Mouse (Mus musculus) CD4-positive, CD25-positive, alpha-beta regulatory T cell, adult 9 weeks (primary cell): Measurements from ENCODE around the gene Olfr1381. TPM values are rescaled to one million over a fixed set of nuclear protein-coding genes. Genes with fewer than 3 reads are reported as not detected.

Source experiments
- polyA plus RNA-seq: library from polyadenylated mRNA; unstranded; fragments of 100-300 nt; shearing (Covaris generic); gene quantifications from one replicate; pipeline ENCODE4 v1.2.1, GENCODE M21; 2017

The Olfr1381 gene
- not detected for polyA plus RNA-seq

GRCm38 (mm10) chr11:49543149-49543548 lies at the start of gene Olfr1381:
Olfr1381 (plus strand) TSS chr11:49543449.

GRCm38 (mm10) chr11:49519348-49519747 lies 23.9 kb upstream of the Olfr1381 start, which contains the start of gene Olfr1383:
Olfr1383 (plus strand) TSS chr11:49519648.

GRCm38 (mm10) chr11:49527947-49528346 lies 15.3 kb upstream of the Olfr1381 start, which contains the start of gene Olfr1382:
Olfr1382 (plus strand) TSS chr11:49528247.

GRCm38 (mm10) chr11:49556578-49556977 lies 13.3 kb downstream of the Olfr1381 start, which contains the start of gene Olfr1380:
Olfr1380 (plus strand) TSS chr11:49556878.

Other genes with a start within 250 kb of the Olfr1381 start
- not detected for gene Olfr10, start 238.7 kb upstream of the Olfr1381 start, polyA plus RNA-seq
- gene Olfr1391, start 220.7 kb upstream of the Olfr1381 start, polyA plus RNA-seq = not detected
- not detected for gene Olfr1390, start 208.3 kb upstream of the Olfr1381 start, polyA plus RNA-seq
- not detected for gene Olfr1389, start 120.4 kb upstream of the Olfr1381 start, polyA plus RNA-seq
- not detected for gene Olfr1388, start 106.8 kb upstream of the Olfr1381 start, polyA plus RNA-seq
- not detected for gene Olfr1387, start 88.1 kb upstream of the Olfr1381 start, polyA plus RNA-seq
- not detected for gene Olfr1386, start 78.4 kb upstream of the Olfr1381 start, polyA plus RNA-seq
- not detected for gene Olfr1385, start 54.4 kb upstream of the Olfr1381 start, polyA plus RNA-seq
- not detected for gene Olfr1384, start 36.7 kb upstream of the Olfr1381 start, polyA plus RNA-seq
- not detected for gene Olfr1383, start 23.8 kb upstream of the Olfr1381 start, polyA plus RNA-seq
- gene Olfr1382, start 15.2 kb upstream of the Olfr1381 start, polyA plus RNA-seq = not detected
- gene Olfr1380, start 13.4 kb downstream of the Olfr1381 start, polyA plus RNA-seq = not detected
- not detected for gene Flt4, start 65.8 kb downstream of the Olfr1381 start, polyA plus RNA-seq
- gene Scgb3a1, start 120.2 kb downstream of the Olfr1381 start, polyA plus RNA-seq = not detected
- 12.1 TPM for gene Cnot6, start 169.3 kb downstream of the Olfr1381 start, polyA plus RNA-seq